Mouse (Mus musculus): ENCODE measurements around the gene Rnf130. TPM values are rescaled to one million over a fixed set of nuclear protein-coding genes. Genes with fewer than 3 reads are reported as not detected.

Rnf130 gene
- polyA plus RNA-seq, 1 experiment from 2014 or later = 80.0 TPM

DNA sequence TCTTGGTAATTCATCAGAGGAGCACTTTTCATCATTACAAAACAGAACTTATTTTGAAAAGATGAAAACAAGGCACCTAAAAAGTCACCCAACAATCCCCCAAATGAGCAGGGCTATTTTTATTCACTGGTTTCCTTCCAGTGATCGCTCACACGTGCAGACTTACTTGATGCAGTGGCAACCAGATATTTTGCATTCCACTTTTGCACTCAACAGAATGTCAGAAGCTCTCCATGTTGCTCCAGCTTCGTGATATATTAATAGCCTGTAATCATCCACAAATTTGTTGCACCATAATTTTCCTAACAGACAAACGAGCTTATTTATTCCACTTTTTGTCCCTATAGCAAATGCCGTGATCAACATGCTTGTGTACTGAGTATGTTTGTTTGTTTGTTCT lies 8.6 kb upstream of the Rnf130 start:
- no peak for DNase-seq (ENCODE audit: low spot score)
- no peak for ATAC-seq (ENCODE audit: insufficient read depth, low FRiP score, low TSS enrichment)
- Histone ChIP-seq H3K4me3 (ENCODE audit: low read depth, low read length) (no peak overlapping the region), H3K9ac (ENCODE audit: low read length) (no peak overlapping the region), H3K27ac (ENCODE audit: low read depth, low read length) (no peak overlapping the region), H3K27me3 (ENCODE audit: control insufficient read depth, insufficient read depth, low read length) (no peaks in the 10 kb centered on the region), H3K4me2 (ENCODE audit: low read depth) (no peak overlapping the region), H3K36me3 (ENCODE audit: control insufficient read depth, insufficient read depth, low read length) (no peaks in the 10 kb centered on the region), H3K4me1 (ENCODE audit: control insufficient read depth, insufficient read depth, low read length) (no peaks in the 10 kb centered on the region), H3K9me3 (ENCODE audit: control insufficient read depth, low read length) (no peaks in the 10 kb centered on the region)
- 83% methylated on average over 5 of the region's 5 CpGs for WGBS

DNA sequence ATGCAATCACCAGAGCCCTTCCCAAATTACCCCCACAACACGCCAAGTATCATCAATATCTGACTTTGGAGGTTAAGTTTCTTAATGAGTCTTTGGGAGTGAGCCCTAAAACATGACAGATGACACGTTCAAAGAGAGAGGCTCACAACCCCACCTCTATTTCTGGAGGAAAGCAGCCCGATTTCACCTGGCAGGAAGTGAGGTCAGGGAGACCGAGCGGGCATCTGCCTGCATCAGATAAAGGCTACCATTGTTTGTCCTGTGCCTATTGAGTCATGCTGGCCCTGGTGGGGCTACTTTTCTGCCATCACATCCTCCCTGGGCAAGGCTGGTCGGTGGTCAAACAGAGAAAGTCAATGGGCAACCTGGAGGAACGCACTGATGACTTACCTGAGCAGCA lies 7.6 kb upstream of the Rnf130 start:
- no peaks in the 10 kb centered on the region for H3K4me1 ChIP-seq (ENCODE audit: control insufficient read depth, insufficient read depth, low read length)
- H3K36me3 ChIP-seq (ENCODE audit: control insufficient read depth, insufficient read depth, low read length) = no peaks in the 10 kb centered on the region
- H3K4me2 ChIP-seq (ENCODE audit: low read depth) = no peak overlapping the region
- 84% methylated on average over 7 of the region's 7 CpGs for WGBS
- H3K9me3 ChIP-seq (ENCODE audit: control insufficient read depth, low read length) = no peaks in the 10 kb centered on the region
- DNase-seq (ENCODE audit: low spot score) (no peak), ATAC-seq (ENCODE audit: insufficient read depth, low FRiP score, low TSS enrichment) (no peak)
- no peak overlapping the region for H3K4me3 ChIP-seq (ENCODE audit: low read depth, low read length)
- H3K27ac ChIP-seq (ENCODE audit: low read depth, low read length) = no peak overlapping the region
- H3K9ac ChIP-seq (ENCODE audit: low read length) = no peak overlapping the region
- no peaks in the 10 kb centered on the region for H3K27me3 ChIP-seq (ENCODE audit: control insufficient read depth, insufficient read depth, low read length)

DNA sequence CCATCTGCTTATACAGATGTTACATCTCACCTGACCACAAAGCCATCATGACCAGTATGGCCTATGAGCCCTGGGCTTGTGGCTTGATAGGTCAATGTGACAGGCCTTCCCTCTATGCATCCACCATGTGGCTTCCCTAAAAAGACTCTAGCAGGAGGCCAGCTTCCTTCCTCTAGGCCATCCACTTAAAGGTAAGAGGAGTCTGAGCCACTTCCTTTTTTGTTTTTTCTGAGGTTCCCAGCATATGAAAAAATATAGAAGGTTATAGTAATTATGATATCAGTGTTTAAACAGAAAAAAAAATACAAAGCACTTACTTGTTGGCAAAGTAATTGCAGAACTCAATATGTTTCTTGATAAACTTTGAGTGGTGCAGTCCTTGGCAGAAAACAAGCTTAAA lies 6.3 kb upstream of the Rnf130 start:
- ATAC-seq (ENCODE audit: insufficient read depth, low FRiP score, low TSS enrichment) (no peak), DNase-seq (ENCODE audit: low spot score) (no peak)
- Histone ChIP-seq H3K4me1 (ENCODE audit: control insufficient read depth, insufficient read depth, low read length) (no peaks in the 10 kb centered on the region), H3K4me3 (ENCODE audit: low read depth, low read length) (no peak overlapping the region), H3K27ac (ENCODE audit: low read depth, low read length) (no peak overlapping the region), H3K9me3 (ENCODE audit: control insufficient read depth, low read length) (no peaks in the 10 kb centered on the region), H3K9ac (ENCODE audit: low read length) (no peak overlapping the region), H3K27me3 (ENCODE audit: control insufficient read depth, insufficient read depth, low read length) (no peaks in the 10 kb centered on the region), H3K4me2 (ENCODE audit: low read depth) (no peak overlapping the region), H3K36me3 (ENCODE audit: control insufficient read depth, insufficient read depth, low read length) (no peaks in the 10 kb centered on the region)

DNA sequence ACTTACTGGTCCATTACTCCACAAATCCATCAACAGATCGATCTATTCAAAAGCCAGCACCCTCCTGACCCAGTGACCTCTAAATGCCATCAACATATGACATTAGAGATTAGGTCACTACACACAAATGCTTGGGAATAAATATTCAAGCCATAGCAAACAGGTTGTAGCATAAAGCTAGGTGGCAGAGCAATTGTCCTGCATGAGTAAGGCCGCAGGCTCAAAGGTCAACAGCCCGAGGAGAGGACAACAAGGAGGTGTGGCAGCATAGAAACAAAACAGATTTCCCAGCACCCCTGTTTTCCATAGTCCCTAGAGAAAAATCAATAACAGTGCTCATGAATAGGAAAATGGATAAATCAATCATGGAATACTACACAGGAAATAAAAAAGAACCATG lies 3.1 kb upstream of the Rnf130 start:
- WGBS = 65% methylated on average over 3 of the region's 3 CpGs
- no peaks in the 10 kb centered on the region for H3K9me3 ChIP-seq (ENCODE audit: control insufficient read depth, low read length)
- DNase-seq (ENCODE audit: low spot score) = no peak
- peaks cover 8% of the 10 kb centered on the region; the same call in 1 of the 2 replicates for H3K4me1 ChIP-seq (ENCODE audit: control insufficient read depth, insufficient read depth, low read length)
- no peak overlapping the region for H3K9ac ChIP-seq (ENCODE audit: low read length)
- no peak for ATAC-seq (ENCODE audit: insufficient read depth, low FRiP score, low TSS enrichment)
- no peaks in the 10 kb centered on the region for H3K36me3 ChIP-seq (ENCODE audit: control insufficient read depth, insufficient read depth, low read length)
- no peak overlapping the region for H3K27ac ChIP-seq (ENCODE audit: low read depth, low read length)
- no peaks in the 10 kb centered on the region for H3K27me3 ChIP-seq (ENCODE audit: control insufficient read depth, insufficient read depth, low read length)
- no peak overlapping the region for H3K4me3 ChIP-seq (ENCODE audit: low read depth, low read length)
- no peak overlapping the region for H3K4me2 ChIP-seq (ENCODE audit: low read depth)

DNA sequence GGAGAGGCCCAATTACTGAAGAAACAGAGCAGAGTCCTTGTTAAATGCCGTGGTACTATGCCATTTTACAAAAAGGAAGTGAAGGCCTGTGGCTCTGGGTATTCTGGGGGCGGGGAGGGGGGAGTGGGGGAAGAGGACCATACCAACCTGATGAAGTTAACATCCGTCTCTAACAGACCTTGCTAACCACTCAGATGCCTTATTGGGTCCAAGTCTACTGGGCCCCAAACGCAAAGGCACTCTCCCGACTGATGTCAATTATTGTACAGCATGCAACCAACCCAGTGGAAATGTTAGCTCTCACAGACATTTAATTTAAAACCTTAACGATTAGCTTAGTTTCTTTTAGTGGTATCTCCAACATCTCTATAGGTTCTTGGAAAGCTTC lies 707 bp upstream of the Rnf130 start:
- Histone ChIP-seq H3K4me3 (ENCODE audit: low read depth, low read length) (peak overlapping the region; percentile 90), H3K4me1 (ENCODE audit: control insufficient read depth, insufficient read depth, low read length) (peaks cover 22% of the 10 kb centered on the region; the same call in 1 of the 2 replicates), H3K9me3 (ENCODE audit: control insufficient read depth, low read length) (no peaks in the 10 kb centered on the region), H3K36me3 (ENCODE audit: control insufficient read depth, insufficient read depth, low read length) (no peaks in the 10 kb centered on the region), H3K27me3 (ENCODE audit: control insufficient read depth, insufficient read depth, low read length) (no peaks in the 10 kb centered on the region), H3K27ac (ENCODE audit: low read depth, low read length) (no peak overlapping the region), H3K4me2 (ENCODE audit: low read depth) (peak overlapping the region; percentile 71), H3K9ac (ENCODE audit: low read length) (no peak overlapping the region)
- DNase-seq (ENCODE audit: low spot score) (no peak), ATAC-seq (ENCODE audit: insufficient read depth, low FRiP score, low TSS enrichment) (peak; percentile 21; the same call in 1 of the 2 replicates)
- 63% methylated on average over 6 of the region's 6 CpGs for WGBS

DNA sequence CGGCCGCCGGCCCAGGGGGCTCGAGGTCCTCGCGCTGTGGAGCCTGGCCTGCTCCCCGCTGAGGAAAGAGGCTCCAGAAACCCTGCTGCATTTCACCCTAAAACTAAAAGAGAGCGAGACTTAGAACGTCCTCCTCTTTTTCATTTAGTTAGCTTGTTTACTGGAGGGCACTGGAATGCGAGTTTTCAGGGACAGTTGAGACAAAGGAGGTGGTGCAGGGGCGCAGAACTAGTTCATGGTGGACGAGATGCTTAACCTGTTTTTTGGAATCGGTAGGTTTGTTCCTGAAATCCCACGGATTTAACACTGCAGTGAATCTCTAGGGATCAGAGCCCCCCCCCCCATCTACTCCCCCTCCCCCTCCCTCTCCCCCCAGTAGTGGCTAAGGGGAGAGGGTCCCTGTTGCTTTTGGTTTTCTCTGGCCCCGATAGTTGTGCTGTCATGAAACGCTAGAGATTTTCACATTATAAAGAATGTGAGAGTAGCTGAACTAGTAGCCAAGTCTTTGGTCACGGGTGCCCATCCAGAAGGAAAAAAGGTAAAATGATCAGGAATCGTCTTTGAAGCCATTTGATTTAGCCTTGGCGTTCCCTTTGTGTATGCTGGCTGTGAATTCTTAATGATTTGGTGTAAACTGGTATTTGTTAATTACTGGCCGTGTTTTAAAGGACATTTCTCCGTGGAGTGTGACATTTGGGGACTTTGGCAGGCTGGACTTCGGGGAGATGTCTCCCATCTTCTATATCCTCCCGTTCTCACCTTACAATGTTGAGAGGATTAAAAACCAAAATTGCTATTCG lies 775 bp downstream of the Rnf130 start:
- peak overlapping the region; percentile 71 for H3K27ac ChIP-seq (ENCODE audit: low read depth, low read length)
- H3K27me3 ChIP-seq (ENCODE audit: control insufficient read depth, insufficient read depth, low read length) = no peaks in the 10 kb centered on the region
- no peak for DNase-seq (ENCODE audit: low spot score)
- H3K4me1 ChIP-seq (ENCODE audit: control insufficient read depth, insufficient read depth, low read length) = peaks cover 22% of the 10 kb centered on the region; the same call in 1 of the 2 replicates
- H3K9me3 ChIP-seq (ENCODE audit: control insufficient read depth, low read length) = no peaks in the 10 kb centered on the region
- no peak; the same call in 1 of the 2 replicates for ATAC-seq (ENCODE audit: insufficient read depth, low FRiP score, low TSS enrichment)
- 9% methylated on average over 24 of the region's 24 CpGs for WGBS
- H3K36me3 ChIP-seq (ENCODE audit: control insufficient read depth, insufficient read depth, low read length) = no peaks in the 10 kb centered on the region
- peak overlapping the region; percentile 98 for H3K9ac ChIP-seq (ENCODE audit: low read length)
- peak overlapping the region; percentile 90 for H3K4me3 ChIP-seq (ENCODE audit: low read depth, low read length)
- H3K4me2 ChIP-seq (ENCODE audit: low read depth) = peak overlapping the region; percentile 71

DNA sequence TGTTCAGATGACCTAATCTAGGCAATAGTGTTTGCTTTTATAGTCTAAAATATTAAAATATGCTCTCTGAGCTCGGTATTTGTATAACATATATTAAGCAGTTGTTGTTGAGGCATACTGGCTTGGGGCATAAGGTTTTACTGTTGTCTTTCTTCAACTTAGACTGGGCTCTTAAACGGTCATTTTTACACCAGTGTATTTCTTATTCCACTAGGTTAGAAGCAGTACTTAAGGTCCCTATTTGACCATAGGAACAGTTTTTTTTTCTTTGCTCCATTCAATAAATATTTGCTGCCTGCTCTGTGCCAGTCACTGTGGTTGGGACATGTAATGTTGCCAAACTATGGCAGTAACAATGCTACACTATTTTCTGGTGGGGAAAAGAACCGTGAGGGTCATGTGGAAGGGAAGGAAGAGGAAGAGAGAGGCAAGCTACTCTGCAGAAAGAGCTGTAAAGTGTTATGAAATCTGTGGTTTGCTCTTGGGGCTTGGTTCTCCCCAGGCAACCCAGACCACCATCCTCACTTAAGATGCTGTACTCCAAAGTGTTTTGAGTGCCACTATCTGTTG lies 1.5 kb downstream of the Rnf130 start:
- Histone ChIP-seq H3K27me3 (ENCODE audit: control insufficient read depth, insufficient read depth, low read length) (no peaks in the 10 kb centered on the region), H3K4me1 (ENCODE audit: control insufficient read depth, insufficient read depth, low read length) (peaks cover 22% of the 10 kb centered on the region; the same call in 1 of the 2 replicates), H3K9ac (ENCODE audit: low read length) (peak overlapping the region; percentile 98), H3K36me3 (ENCODE audit: control insufficient read depth, insufficient read depth, low read length) (no peaks in the 10 kb centered on the region), H3K27ac (ENCODE audit: low read depth, low read length) (no peak overlapping the region), H3K4me3 (ENCODE audit: low read depth, low read length) (peak overlapping the region; percentile 90), H3K9me3 (ENCODE audit: control insufficient read depth, low read length) (no peaks in the 10 kb centered on the region), H3K4me2 (ENCODE audit: low read depth) (peak overlapping the region; percentile 71)
- WGBS = 52% methylated on average over 3 of the region's 3 CpGs
- DNase-seq (ENCODE audit: low spot score) (no peak), ATAC-seq (ENCODE audit: insufficient read depth, low FRiP score, low TSS enrichment) (no peak)

DNA sequence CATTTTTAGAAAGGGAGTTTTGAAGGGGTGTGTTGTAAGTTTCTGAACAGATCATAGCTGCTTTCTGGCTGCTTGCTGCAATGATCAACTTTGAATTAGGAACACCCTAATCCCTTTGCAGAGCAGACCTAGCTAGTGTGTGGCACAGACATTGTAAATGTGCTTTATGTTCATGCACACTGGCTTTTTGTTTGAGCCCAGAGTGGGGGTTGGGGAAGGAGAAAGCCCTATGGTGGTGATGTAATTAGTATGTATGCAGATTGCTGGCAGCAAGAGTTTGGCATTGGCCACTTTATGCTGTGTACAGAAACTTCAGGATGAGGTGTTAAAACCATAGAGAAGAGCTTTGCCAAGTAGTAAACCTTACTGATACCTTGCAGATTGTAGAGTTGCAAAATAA lies 3.3 kb downstream of the Rnf130 start:
- H3K4me2 ChIP-seq (ENCODE audit: low read depth) = peak overlapping the region; percentile 25; the same call in 1 of the 2 replicates
- no peak overlapping the region for H3K9ac ChIP-seq (ENCODE audit: low read length)
- peaks cover 22% of the 10 kb centered on the region; the same call in 1 of the 2 replicates for H3K4me1 ChIP-seq (ENCODE audit: control insufficient read depth, insufficient read depth, low read length)
- H3K36me3 ChIP-seq (ENCODE audit: control insufficient read depth, insufficient read depth, low read length) = no peaks in the 10 kb centered on the region
- DNase-seq (ENCODE audit: low spot score) (peak; percentile 55), ATAC-seq (ENCODE audit: insufficient read depth, low FRiP score, low TSS enrichment) (no peak)
- H3K9me3 ChIP-seq (ENCODE audit: control insufficient read depth, low read length) = no peaks in the 10 kb centered on the region
- H3K27ac ChIP-seq (ENCODE audit: low read depth, low read length) = no peak overlapping the region
- no peaks in the 10 kb centered on the region for H3K27me3 ChIP-seq (ENCODE audit: control insufficient read depth, insufficient read depth, low read length)
- no peak overlapping the region for H3K4me3 ChIP-seq (ENCODE audit: low read depth, low read length)

DNA sequence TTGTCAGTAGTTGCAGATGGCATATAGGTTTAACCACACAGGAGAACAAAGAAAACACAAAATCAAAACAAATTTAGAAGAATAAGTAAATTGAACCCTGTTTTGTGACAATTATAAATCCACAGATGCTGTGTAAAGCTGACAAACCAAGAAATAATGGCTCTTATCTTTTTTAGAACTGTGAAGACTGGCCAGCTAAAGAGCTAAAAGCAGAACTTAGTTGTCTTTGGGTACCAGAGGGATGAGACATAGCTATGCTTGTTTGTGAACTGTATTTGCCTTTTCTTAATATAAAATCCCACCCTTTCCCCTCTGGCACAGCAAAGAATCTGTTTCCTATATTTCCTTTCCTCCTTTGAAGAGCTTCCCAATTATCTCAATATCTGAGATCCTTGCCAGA lies 9.0 kb downstream of the Rnf130 start:
- H3K36me3 ChIP-seq (ENCODE audit: control insufficient read depth, insufficient read depth, low read length) = no peaks in the 10 kb centered on the region
- H3K9me3 ChIP-seq (ENCODE audit: control insufficient read depth, low read length) = no peaks in the 10 kb centered on the region
- no peaks in the 10 kb centered on the region for H3K27me3 ChIP-seq (ENCODE audit: control insufficient read depth, insufficient read depth, low read length)
- no peaks in the 10 kb centered on the region for H3K4me1 ChIP-seq (ENCODE audit: control insufficient read depth, insufficient read depth, low read length)
- H3K27ac ChIP-seq (ENCODE audit: low read depth, low read length) = no peak overlapping the region
- H3K4me2 ChIP-seq (ENCODE audit: low read depth) = no peak overlapping the region
- ATAC-seq (ENCODE audit: insufficient read depth, low FRiP score, low TSS enrichment) = no peak
- H3K4me3 ChIP-seq (ENCODE audit: low read depth, low read length) = no peak overlapping the region
- DNase-seq (ENCODE audit: low spot score) = no peak
- H3K9ac ChIP-seq (ENCODE audit: low read length) = no peak overlapping the region

All from neural tube, embryonic 11.5 days (tissue).